Mouse (Mus musculus): ENCODE results near the gene Mustn1.

Mustn1 gene

DNA sequence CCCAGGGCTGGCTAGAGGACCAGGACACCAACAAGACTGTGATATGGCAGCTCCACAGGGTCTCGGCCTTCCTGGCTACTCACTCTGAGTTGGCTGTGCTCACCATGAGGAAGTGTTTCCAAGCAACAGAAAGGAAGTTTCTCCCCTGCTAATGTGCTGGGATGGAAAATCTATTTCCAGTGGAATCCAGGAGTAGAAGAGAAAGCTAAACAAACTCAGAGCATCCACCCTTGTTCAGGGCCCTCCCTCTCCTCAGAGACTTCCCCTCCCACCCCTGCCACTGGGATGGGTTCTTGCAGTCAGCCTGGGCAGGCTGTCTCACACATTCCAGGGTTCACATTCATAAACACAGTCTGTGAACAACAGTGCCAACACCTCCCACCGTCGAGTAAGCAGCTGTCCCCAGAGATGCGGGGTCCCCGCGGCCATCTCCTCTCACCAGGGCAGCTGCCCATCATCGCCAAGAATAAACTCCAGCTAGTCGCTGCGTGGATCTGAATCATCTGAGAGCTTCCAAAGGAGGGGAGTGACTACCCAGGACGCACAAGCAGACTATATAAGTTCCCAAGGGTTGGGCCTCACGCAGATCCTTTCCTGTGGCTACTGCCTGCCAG lies at the start of gene Mustn1:
Gene Mustn1, plus strand, starts transcription at position 243 of the 614 bp plus-strand sequence.
- peak in 1 of 2 experiments; percentile 31 for DNase-seq (ENCODE audit: low spot score in 2 of 2)

DNA sequence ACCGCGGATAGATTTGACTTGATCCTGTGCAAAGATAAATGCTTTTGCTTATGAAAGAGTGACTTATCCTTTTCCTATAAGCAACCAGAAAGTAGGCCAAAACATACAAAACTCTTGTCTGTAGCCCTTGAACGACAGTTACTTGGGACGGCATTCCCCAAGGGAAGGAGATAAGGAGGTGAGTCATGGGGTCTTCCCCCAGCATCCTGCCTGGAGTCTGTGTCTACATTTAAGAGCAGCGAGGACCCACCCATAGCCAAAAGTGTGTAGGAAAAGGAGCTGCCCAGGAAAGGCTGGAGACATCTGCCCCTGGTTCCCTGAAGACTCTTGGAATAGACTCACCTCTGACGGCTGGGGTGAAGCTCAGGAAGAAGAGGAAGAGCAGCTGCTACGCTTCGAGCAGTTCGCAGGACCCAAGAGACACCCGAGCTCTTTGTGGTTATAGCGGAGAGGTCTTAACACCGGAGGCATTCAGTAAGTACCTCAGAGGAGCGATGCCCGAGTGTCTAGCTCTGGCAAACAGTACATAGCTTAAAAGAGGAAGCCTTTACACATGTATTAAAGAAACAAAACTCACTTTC lies 41.5 kb upstream of the Mustn1 start:
- no peak for DNase-seq (ENCODE audit: low spot score in 2 of 2)

DNA sequence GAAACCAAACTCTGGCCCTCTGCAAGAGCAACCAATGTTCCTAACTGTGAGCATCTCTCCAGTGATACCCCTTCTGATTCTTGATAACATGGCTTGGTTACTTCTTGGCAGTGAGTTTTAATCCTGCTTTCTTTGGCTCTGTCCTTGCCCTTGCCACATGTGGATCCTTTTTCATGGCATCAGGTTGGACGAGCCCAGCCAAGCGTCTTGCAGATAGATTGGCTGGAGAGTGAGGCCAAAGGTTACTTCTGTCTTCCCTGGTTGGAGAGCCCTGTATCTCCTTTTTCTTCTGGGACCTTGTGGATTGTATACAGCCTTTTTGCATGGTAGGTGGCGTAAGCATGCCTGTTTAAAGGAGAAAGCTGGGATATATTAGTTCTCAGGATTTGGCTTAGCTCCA lies 35.3 kb upstream of the Mustn1 start:
- DNase-seq (ENCODE audit: low spot score in 2 of 2), result no peak

DNA sequence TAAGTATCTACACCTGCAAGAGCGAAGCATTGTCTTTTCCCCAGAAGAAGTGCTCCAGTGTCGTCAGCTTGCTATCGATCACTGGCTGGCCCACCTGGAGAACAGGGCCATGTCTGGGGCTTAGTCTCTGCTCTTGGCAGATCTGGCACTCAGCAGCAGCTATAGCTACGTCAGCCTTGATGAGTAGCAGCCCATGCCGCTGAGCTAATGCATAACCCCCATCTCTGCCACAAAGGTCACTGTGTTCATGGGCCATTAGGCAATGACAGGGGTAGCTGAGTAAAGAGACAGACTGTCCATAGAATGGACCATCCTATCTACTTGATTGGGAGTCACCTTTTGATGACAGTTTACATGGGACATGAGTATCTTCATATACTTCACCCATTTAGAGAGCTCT lies 28.5 kb upstream of the Mustn1 start:
- DNase-seq (ENCODE audit: low spot score in 2 of 2), result no peak

DNA sequence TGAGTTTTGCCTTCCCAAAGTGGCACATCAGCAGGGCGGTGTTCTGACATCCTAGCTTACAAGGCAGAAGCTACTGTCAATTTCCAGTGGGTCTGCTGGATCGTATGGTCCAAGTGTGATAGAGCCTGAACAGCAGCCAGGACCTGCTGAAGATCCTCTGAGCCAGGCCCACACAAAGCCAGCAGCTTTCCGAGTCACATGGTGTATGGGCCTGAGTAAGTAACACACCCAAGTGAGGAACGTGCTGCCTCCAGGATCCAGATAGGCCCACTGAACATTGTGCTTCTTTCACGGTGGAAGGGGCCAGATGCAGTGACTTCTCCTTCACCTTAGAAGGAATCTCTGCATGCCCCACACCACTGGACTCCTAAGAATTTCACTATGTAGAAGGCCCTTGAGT lies 26.7 kb upstream of the Mustn1 start:
- DNase-seq (ENCODE audit: low spot score in 2 of 2), result no peak

DNA sequence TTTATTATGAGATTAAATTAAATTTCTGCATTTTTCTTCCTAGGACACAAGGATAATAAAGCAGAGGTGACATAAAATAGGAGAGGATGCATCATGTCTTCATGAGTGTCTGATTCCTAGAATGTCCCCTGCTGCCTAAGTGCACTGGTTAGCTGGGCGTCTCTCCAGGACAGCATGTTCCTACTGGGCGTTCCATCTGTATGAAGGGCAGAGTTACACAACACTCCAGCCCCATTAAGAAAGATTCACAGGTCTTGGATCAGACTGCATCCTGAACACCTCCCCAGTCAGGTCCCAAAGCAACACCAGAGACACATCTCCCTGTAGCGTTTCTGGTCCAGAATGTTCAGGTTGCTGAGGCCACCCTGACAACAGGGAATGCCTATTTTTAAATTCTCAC lies 23.7 kb upstream of the Mustn1 start:
- peak in 1 of 2 experiments; percentile 56 for DNase-seq (ENCODE audit: low spot score in 2 of 2)

DNA sequence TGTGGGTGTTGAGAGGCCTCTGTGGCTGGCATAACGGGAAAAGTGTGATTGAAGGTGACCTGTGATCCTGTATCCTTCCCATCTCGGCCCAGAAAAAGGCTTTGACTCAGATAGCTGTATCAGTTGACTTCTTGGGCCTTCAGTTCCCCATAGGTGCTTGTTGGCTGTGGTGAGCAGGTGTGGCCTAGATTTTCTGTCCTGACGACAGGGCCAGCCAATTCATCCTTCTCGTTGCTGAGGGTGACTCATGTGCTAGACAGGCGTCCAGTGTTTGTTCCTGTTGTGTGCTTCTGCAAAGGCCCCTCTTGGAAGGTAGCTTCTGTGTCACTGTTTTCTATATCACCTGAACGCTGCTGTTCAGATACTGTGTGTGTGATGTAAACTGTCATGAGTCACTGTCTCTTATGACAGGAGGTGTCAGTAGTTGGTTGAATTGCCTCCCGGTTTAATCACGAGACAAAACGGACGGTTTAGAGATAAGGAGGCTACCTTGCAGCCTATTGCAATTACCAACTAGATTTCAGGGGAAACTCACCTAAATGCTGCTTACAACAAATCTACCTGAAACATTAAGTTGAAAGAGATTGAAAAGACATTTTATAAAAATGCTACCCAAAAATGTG lies 22.0 kb upstream of the Mustn1 start:
- DNase-seq (ENCODE audit: low spot score in 2 of 2), result no peak

DNA sequence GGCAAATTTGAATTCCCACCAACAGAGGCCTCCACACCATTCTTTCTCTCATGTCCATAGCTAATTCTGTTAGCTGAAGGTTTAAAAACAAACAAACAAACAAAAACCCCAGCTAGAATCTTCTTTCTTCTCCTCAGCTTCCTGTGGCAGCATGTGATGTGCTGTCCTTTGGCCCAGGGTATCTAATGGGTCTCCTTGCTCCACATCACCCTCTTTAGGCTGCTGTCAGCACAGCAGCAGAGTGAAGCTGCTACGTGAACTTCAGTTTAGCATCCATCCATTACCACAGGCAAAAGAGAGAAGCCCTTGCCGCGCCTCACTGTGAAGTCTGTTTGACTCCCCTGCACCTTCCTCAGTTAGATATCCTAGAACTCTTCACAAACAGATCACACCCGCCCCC lies 21.0 kb upstream of the Mustn1 start:
- no peak for DNase-seq (ENCODE audit: low spot score in 2 of 2)

DNA sequence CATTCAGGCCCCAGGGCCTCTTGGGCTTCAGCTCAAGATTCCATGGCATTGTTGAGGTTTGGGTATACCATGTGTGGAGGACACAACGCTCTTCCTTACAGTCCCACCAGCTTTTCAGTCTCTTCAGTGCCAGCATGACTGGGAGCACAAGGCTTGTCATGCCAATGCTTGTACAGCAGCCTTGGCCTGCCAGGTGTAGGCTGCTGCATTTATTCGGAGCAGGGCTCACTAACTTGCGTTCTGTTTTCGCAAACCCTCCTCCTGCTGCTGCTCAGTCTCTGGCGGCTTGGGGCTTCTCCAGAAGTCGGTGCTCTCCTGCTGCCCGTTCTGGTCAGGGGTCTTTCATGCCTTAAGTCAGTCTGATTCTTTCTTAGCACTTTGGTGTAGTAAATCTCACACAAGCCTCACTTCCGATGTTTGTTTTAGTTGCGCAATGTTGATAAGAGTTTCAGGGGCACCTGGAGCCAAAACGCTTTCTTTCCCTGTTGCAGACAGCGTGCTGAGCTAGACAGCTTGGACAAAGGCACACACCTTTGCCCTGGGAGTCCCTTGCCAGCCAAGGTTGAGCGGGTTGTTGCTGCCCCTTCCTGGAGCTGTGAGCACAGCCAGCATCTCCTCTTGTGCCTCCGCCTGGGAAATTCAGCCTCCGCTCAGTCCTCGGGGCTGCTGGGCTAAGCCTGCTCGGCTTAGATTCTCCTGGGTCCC lies 17.4 kb upstream of the Mustn1 start:
- no peak for DNase-seq (ENCODE audit: low spot score in 2 of 2)

DNA sequence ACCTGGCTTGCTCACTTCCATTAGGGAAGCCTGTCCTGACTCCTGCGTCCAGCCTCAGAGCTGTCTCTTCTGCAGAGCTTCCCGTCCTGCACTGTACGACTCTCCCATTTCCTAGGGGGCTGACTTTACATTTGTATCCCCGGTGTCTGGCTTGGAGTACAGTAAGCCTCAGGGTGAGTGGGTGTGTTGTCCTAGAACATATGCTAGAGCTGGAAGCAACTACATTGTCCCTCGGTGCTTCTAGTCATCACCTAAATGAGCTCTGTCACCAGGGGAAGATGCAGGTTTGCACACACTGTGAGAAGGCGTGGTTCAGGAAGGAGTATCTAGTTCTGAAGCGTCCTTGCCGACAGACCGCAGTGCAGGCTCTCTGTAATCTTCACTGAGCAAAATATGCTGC lies 16.6 kb upstream of the Mustn1 start:
- no peak for DNase-seq (ENCODE audit: low spot score in 2 of 2)

DNA sequence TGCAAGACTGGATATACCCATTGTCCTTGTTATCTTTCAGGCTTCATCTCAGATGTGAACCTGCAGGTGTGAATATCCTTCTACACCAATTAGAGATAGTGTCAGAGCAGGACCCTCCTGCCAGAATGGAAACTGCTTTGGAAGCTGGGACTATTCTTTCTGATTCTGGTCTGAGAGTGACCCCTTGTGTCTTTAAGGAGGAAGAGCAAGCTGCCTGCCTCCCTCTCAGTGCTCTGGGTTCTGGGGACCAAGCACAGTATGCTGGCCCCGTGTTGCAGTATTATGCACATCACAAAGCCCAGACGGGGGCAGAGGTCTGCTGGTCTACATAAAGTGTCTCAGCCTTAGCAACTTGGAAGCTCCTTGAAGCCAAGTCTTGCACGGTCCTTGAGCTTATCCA lies 13.7 kb upstream of the Mustn1 start:
- DNase-seq (ENCODE audit: low spot score in 2 of 2), result no peak

DNA sequence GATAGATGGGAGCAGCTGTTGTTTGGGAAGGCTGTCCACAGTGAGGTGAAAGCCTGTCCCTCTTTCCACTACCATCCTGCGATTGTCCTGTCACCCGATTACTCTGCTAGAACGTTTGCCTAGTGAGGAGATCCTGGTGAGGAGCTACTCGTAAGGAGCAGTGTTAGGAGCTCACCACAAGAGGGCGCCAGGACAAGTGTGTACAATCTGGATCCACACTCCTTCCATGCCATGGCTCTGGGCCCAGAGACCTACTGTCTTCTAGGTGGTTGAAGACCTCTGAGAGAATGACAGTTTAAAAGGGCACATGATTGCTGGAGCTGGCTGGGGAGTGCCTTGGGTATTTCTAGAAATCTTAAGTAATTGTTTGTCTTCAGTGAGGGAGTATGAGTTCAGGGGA lies 12.0 kb upstream of the Mustn1 start:
- DNase-seq (ENCODE audit: low spot score in 2 of 2), result peak; percentile 47 to 77

DNA sequence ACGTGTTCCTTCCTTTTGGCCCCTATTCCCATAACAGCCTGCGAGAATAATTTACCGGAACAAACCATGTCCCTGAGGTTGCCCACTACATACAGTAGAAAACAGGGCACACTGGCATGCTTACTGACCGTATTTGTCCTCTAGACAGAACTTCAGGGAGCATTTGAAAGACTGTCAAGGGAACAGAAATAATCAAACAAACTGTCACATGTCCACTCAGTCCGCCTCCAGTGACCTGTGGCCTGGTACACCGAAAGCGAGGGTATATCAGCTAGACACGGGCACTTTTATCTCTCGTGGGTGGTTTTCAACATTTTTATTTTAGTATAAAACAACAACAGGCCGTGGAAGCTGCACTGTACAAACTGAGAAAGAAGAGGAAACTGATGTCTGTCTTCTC lies 10.2 kb upstream of the Mustn1 start:
- DNase-seq (ENCODE audit: low spot score in 2 of 2), result no peak

DNA sequence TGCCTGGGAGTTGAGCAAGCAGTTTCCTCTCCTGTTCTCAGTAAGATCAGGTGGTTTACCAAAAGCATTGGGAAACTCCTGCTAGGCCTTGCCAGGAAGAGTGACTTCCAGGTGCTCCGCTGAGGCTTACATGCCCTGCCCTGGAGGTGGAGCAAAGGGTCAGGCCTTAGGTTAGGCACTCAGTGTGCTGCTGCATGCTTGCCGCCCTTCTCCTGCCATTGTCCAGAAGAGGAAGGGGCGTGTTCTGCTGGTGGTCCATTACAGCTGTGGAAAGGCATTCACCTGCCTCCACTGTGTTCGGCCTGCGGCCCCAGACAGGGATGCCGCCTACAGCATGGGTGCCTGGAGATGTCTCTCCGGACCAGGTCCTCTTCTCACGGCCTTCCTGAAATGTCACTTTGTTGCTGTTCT lies 9.6 kb upstream of the Mustn1 start:
- DNase-seq (ENCODE audit: low spot score in 2 of 2), result peak in 1 of 2 experiments; percentile 52

DNA sequence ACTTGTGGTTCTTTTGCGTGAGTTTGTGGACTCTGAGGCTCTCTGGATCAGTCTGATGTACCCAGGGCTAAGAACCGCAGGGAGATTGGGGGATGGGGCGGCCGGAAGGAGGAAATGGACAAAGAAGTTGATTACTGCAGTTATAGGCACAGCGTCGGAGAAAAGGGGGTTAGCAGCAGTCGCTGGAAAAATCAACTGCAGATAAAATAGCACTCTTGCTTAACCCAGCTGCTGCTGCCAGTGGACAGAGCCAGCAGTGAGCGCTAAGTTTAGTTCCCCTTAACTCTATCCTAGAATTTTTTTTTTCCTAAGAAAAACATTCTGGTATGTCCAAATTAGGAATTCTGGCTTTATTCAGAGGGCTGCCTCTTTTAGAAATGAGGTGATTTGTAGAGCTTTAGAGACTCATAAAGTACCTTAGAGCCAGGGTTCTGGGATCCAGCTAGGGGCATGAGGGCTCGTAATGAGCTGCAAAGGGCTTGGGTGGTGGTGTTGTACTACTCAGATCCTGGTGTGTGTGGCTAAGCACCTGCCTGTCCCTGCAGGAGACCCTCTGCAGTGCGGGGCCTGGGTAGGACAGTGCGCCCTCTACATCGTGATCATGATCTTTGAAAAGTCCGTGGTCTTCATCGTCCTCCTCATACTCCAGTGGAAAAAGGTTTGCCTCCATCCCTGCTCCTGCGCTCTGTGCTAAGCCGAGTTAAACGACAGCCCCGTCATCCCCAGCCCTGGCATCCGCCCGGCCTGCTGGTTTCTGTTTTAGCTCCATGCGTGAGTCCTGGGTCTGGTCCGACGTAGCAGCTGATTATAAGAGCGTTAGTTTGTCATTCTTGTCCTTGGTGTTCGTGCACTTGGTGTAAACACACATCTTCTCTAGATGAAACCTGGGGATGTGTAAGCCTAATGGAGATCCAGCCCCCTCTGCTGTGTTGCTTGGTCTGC lies 8.5 kb upstream of the Mustn1 start:
- no peak for DNase-seq (ENCODE audit: low spot score in 2 of 2)

DNA sequence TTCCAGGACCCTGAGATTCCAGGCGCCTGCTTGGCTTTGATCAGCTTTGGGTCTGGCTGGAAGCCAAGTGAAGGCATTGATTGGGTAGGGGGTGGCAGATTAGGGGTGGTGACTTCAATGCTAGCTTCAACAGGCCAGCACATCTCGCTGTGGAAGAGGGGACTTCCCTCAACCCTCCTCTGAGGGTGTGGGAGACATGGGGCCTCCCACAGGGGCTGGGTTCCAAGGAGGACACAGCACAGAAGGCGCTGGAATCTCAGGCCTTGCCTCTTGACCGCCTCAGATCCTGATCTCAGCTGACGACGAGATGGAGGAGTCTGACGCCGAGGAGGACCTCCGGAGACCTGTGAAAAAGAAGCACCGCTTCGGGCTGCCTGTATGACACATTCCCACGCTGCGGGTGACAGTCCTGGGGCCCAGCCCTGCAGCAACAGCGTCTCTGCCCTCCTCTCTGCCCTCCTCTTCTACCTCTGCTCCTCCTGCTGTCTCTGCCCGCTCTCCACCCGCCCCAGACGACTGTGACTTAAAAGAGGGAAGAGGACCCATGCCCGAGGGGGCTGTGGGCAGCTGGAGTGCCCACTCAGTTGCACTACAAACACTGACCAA lies 4.8 kb upstream of the Mustn1 start:
- DNase-seq (ENCODE audit: low spot score in 2 of 2), result no peak

DNA sequence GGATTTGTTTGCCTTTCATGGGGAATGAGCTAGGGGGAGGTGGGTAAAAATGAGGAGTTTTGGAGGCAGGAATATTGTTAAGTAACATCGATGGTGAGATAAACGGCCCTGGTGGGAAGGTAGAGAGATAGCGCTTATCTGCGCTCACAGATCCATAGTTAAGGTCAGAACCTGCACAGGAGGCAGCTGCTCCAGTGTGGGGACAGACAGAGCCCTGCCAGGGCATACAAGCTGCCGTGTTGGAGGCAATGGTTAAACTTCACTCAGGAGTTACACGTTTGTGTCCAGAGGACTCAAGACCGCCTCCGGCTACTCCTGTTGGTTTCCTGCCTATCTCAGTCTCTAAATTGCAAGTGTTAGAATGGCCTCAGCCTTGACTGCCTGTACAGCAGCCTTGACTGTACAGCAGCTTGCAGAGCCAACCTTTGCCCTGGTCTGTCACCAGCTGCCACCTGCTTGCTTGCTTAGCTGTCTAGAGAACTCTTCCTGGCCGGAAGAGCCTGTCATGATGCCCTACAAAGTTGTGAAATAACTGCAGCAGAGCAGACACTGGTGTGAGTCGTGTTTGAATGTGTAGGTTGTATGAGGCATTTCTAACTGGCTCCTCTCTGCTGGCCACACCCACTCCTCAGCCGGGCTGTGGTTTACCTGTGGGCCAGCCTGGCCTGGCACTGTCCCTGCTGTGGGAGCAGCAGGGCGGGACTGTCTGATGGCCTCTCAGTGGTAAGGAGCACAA lies 3.7 kb upstream of the Mustn1 start:
- DNase-seq (ENCODE audit: low spot score in 2 of 2), result no peak

DNA sequence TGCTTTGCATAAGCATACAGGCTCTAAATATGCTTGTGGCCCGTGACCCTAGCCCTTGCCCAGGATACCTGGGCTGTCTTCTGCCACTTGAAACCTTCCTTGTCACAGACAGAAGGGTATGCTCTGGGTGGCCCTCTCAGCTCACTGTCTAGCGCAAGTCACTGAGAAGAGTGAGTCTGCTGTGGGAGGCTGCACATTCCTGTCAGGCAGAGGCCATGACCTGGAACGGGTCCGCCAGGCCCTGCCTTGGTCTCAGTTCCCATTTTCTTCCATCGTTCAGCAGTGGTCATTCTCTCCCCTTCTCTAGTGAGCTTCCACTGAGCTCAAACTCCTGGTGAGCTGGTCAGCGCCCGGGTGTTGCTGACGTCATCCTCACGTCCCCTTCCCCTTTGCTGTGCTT lies 3.0 kb upstream of the Mustn1 start:
- DNase-seq (ENCODE audit: low spot score in 2 of 2), result no peak

DNA sequence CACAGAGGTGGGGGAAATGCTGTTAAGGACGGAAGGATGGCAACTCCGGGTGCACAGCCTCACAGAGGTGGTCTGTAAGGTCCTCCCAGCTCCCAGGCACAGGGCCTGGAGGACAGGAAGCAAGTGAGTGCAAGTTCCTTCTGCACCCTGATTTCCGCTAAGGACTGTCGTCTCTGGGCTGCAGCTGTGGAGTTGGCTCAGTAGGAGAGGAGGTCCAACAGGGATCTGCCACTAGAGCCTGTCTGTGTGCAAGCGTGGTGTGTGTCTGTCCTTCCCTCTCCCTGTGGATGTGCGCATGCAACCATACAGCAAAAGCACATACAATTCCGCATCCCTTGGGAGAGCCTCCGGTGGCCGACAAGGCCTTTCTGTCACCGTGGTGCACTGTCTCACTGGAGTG lies 2.5 kb upstream of the Mustn1 start:
- DNase-seq (ENCODE audit: low spot score in 2 of 2), result no peak

DNA sequence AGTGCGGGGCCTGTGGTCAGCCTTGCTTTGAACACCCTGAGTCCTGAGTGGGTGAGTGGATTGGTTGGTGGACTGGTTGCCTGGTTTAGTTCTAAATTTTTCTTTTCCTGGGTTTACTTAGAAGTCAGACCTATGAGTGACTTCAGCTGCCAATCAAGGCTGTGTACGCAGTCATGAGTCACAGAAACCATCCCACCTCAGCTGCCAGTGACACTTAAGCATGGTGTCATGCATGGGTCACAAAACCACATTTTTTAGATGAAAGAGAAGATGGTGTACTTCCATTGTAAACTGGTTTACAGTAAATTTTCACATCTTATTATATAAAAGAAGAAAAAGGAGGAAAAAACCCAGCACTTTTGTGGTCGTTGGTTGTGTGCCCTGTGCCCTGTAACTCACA lies 1.2 kb upstream of the Mustn1 start:
- DNase-seq (ENCODE audit: low spot score in 2 of 2), result no peak

DNA sequence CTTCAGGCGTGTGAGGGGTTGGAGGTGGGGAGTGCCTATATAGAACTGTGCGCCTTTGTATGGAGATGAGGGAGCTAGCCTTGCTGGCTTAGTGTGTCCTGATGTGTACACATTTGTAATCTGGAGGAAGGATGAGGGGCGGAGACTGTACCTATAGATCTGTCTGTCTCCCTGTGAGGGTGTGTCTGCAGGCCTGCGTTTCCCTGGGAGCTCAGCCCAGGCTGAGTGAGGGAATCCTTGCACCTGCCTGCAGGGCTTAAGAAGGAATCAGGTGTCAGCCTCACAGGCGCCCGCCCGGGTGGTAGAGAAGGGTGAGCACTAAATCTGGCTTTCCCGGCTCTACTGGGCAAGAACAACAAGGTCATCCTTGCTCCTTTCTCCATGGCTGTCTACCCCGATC lies 794 bp downstream of the Mustn1 start:
- DNase-seq (ENCODE audit: low spot score in 2 of 2), result no peak

All from urinary bladder, postnatal 36 days (tissue).